Mouse (Mus musculus): ENCODE measurements around the gene Ap3d1. TPM values are rescaled to one million over a fixed set of nuclear protein-coding genes. Genes with fewer than 3 reads are reported as not detected.

Gene Ap3d1
- total RNA-seq, 4 experiments from 2014 or later: 136 to 163 (median 147) TPM

- no peak for DNase-seq (ENCODE audit: low spot score in 2 of 2)
These were observed 73.0 kb downstream of the Ap3d1 start for GRCm38 (mm10) chr10:80669018-80669417.

GRCm38 (mm10) chr10:80668614-80669013 is 73.5 kb downstream of the Ap3d1 start:
- no peak for DNase-seq (ENCODE audit: low spot score in 2 of 2)

GRCm38 (mm10) chr10:80666837-80667412 is 75.1 kb downstream of the Ap3d1 start:
- DNase-seq (ENCODE audit: low spot score in 2 of 2): no peak

- no peak for DNase-seq (ENCODE audit: low spot score in 2 of 2)
These were observed 75.9 kb downstream of the Ap3d1 start for GRCm38 (mm10) chr10:80665981-80666733.

GRCm38 (mm10) chr10:80665459-80665858 is 76.6 kb downstream of the Ap3d1 start:
- no peak for DNase-seq (ENCODE audit: low spot score in 2 of 2)

- no peak for DNase-seq (ENCODE audit: low spot score in 2 of 2)
These were observed 77.1 kb downstream of the Ap3d1 start for GRCm38 (mm10) chr10:80665016-80665380.

GRCm38 (mm10) chr10:80664197-80665015 is 77.7 kb downstream of the Ap3d1 start:
- no peak for DNase-seq (ENCODE audit: low spot score in 2 of 2)

- DNase-seq (ENCODE audit: low spot score in 2 of 2): no peak
These were observed 78.4 kb downstream of the Ap3d1 start for GRCm38 (mm10) chr10:80663485-80664196.

GRCm38 (mm10) chr10:80661149-80661548 is 80.9 kb downstream of the Ap3d1 start:
- no peak for DNase-seq (ENCODE audit: low spot score in 2 of 2)

GRCm38 (mm10) chr10:80659213-80659612 is 82.9 kb downstream of the Ap3d1 start:
- DNase-seq (ENCODE audit: low spot score in 2 of 2): peak in 1 of 2 experiments; percentile 83

- no peak for DNase-seq (ENCODE audit: low spot score in 2 of 2)
These were observed 83.2 kb downstream of the Ap3d1 start for GRCm38 (mm10) chr10:80658841-80659202.

GRCm38 (mm10) chr10:80658194-80658840 is 83.7 kb downstream of the Ap3d1 start:
- DNase-seq (ENCODE audit: low spot score in 2 of 2): no peak

Other genes starting within 250 kb of the Ap3d1 start
- gene Onecut3, start 247.4 kb downstream of the Ap3d1 start, total RNA-seq (2022): under 1 TPM in 1 of 4 experiments, not detected in 3; 0.06 TPM
- gene Atp8b3, start 203.1 kb downstream of the Ap3d1 start, total RNA-seq (2022): 1 to 10 TPM in 1 of 4 experiments, under 1 TPM in 3; 0.11 to 1.2 (median 0.17) TPM
- gene Rexo1, start 180.7 kb downstream of the Ap3d1 start, total RNA-seq (2022): 10 to 100 TPM; 45.3 to 53.2 (median 49.5) TPM
- gene Klf16, start 164.9 kb downstream of the Ap3d1 start, total RNA-seq (2022): 10 to 100 TPM; 47.5 to 51.9 (median 49.3) TPM
- gene Abhd17a, start 151.9 kb downstream of the Ap3d1 start, total RNA-seq (2022): 100 to 1,000 TPM; 144 to 155 (median 147) TPM
- gene Scamp4, start 139.4 kb downstream of the Ap3d1 start, total RNA-seq (2022): 10 to 100 TPM; 39.3 to 58.6 (median 42.8) TPM
- gene Adat3, start 139.4 kb downstream of the Ap3d1 start, total RNA-seq (2022): 1 to 10 TPM; 2.0 to 5.0 (median 3.0) TPM
- 1 to 10 TPM; 3.0 to 5.4 (median 3.7) TPM for gene Gm49322, start 136.2 kb downstream of the Ap3d1 start, total RNA-seq (2022)
- 100 to 1,000 TPM; 190 to 230 (median 201) TPM for gene Csnk1g2, start 119.4 kb downstream of the Ap3d1 start, total RNA-seq (2022)
- 100 to 1,000 TPM in 2 of 4 experiments, 10 to 100 TPM in 2; 92.1 to 103 (median 97.9) TPM for gene Btbd2, start 85.2 kb downstream of the Ap3d1 start, total RNA-seq (2022)
- gene Mknk2, start 64.2 kb downstream of the Ap3d1 start, total RNA-seq (2022): 10 to 100 TPM; 41.9 to 50.0 (median 45.1) TPM
- 10 to 100 TPM; 13.8 to 18.0 (median 15.0) TPM for gene Mob3a, start 40.3 kb downstream of the Ap3d1 start, total RNA-seq (2022)
- gene Izumo4, start 40.1 kb downstream of the Ap3d1 start, total RNA-seq (2022): 10 to 100 TPM; 56.6 to 73.2 (median 69.8) TPM
- gene Dot1l, start 12.9 kb upstream of the Ap3d1 start, total RNA-seq (2022): 10 to 100 TPM; 43.7 to 56.4 (median 51.3) TPM
- gene Sf3a2, start 55.9 kb upstream of the Ap3d1 start, total RNA-seq (2022): 10 to 100 TPM; 43.3 to 60.0 (median 50.2) TPM
- 10 to 100 TPM; 61.4 to 75.8 (median 70.7) TPM for gene Plekhj1, start 56.4 kb upstream of the Ap3d1 start, total RNA-seq (2022)
- 1 to 10 TPM; 2.4 to 4.0 (median 3.0) TPM for gene Amh, start 63.0 kb upstream of the Ap3d1 start, total RNA-seq (2022)
- 1 to 10 TPM in 3 of 4 experiments, under 1 TPM in 1; 0.91 to 4.7 (median 2.7) TPM for gene Jsrp1, start 71.2 kb upstream of the Ap3d1 start, total RNA-seq (2022)
- gene Oaz1, start 84.4 kb upstream of the Ap3d1 start, total RNA-seq (2022): 100 to 1,000 TPM; 475 to 520 (median 506) TPM
- gene Lingo3, start 101.8 kb upstream of the Ap3d1 start, total RNA-seq (2022): 10 to 100 TPM; 33.4 to 44.0 (median 40.3) TPM
- gene Lsm7, start 112.9 kb upstream of the Ap3d1 start, total RNA-seq (2022): 10 to 100 TPM; 42.1 to 61.3 (median 57.5) TPM
- gene Sppl2b, start 113.0 kb upstream of the Ap3d1 start, total RNA-seq (2022): 10 to 100 TPM; 53.9 to 68.2 (median 59.3) TPM
- gene Tmprss9, start 129.6 kb upstream of the Ap3d1 start, total RNA-seq (2022): under 1 TPM; 0.35 to 0.66 (median 0.46) TPM
- gene Timm13, start 158.7 kb upstream of the Ap3d1 start, total RNA-seq (2022): 100 to 1,000 TPM; 112 to 139 (median 124) TPM
- 10 to 100 TPM; 17.2 to 22.9 (median 19.9) TPM for gene Lmnb2, start 176.0 kb upstream of the Ap3d1 start, total RNA-seq (2022)
- 10 to 100 TPM; 17.4 to 22.9 (median 20.2) TPM for gene Gadd45b, start 187.8 kb upstream of the Ap3d1 start, total RNA-seq (2022)

Measured in layer of hippocampus, adult 8-10 months (tissue).